Mouse (Mus musculus) cerebellum, adult 2 months (tissue): ENCODE measurements at regions not wholly inside any gene's neighbourhood (a gene's known extent, or its start where the extent isn't known, plus 50 kb on each side); places are given as distances from the start of the nearest gene placed in this dataset.
A peak's percentile ranks its signal among the peaks of the same experiment; 100 is the strongest.

Experiments
- DNase-seq, 2 experiments: peaks; one replicate each; pipeline ENCODE4 v3.0.0; 2021
- H3K27ac ChIP-seq: fragments of 200-500 bp; 2 replicates; pipeline ENCODE4 v1.5.1; 2012; ENCODE audit warnings: low read length, control low read depth, inconsistent platforms; ENCODE audit not compliant: insufficient read depth
- H3K27me3 ChIP-seq: fragments of 200-500 bp; 2 replicates; pipeline ENCODE4 v1.6.1; 2012; ENCODE audit warnings: inconsistent platforms, mild to moderate bottlenecking, low read length, moderate library complexity; ENCODE audit not compliant: control insufficient read depth, insufficient read depth
- H3K4me1 ChIP-seq: fragments of 200-500 bp; 2 replicates; pipeline ENCODE4 v1.6.1; 2011; ENCODE audit warnings: low read length; ENCODE audit not compliant: control insufficient read depth, insufficient read depth
- H3K4me3 ChIP-seq: fragments of 200-500 bp; replicated peaks from 2 replicates; pipeline ENCODE3; 2011; ENCODE audit warnings: mild to moderate bottlenecking, low read depth, low read length, control low read depth; ENCODE audit not compliant: insufficient read depth
- CTCF ChIP-seq: fragments of 200-500 bp; IDR thresholded peaks from 2 replicates; pipeline ENCODE4 v1.5.1; 2011; ENCODE audit warnings: low read depth, mild to moderate bottlenecking, control low read depth, low read length, moderate library complexity, borderline replicate concordance; ENCODE audit not compliant: insufficient read depth
- POLR2A ChIP-seq: fragments of 200-500 bp; IDR thresholded peaks from 2 replicates; pipeline ENCODE4 v1.6.1; 2011; ENCODE audit warnings: low read length, control low read depth, borderline replicate concordance; ENCODE audit not compliant: insufficient read depth
- WGBS: fragments of 180-500 bp; shearing (Covaris S2); methylation state at CpG from one replicate; pipeline ENCODE4 v1.1.7; 2018; 5-methylcytosine and 5-hydroxymethylcytosine counted together

DNA sequence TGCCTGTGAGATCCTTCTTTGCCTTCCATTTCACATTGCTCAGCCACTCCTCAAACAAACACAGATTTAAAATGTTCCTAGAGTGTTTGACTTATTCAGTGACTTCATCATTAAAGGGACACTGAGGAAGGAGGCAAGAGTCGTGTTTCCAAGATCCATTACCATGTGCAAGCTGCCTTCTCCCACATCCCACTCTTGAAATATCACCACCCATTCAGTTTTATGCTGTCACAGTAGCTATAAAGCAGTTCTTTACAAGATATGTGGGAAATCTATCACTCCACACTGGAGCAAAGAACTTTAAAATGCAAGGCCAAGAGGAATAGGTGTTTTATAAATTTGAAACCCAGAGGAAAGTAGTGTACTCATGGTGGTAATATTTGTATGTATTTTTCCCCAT lies 110.2 kb upstream of the Gm12695 start:
- DNase-seq: no peak
- 72% methylated on average over 1 of the region's 1 CpGs for WGBS

DNA sequence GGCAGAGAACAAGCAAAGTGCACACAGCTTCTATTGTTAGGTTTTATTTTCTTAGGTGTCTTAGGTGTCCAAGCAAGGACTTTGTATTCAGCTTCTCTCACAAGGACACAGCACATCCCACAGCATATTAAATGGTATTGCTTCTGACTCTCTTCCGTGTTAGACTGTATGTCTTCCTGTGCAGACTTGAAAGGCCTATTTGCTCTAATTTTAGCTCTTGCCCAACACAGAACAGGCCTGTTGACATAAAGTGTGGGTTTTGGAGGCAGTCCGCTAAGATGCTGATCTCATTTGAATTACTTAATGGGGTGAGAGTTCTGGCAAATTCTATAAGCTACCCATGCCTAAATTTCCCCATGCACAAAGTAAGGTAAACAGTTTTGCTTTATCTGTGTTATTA lies 96.1 kb upstream of the Gm12695 start:
- TF ChIP-seq CTCF (no peak), POLR2A (no peak)
- no peak overlapping the region for H3K4me3 ChIP-seq
- no peak overlapping the region for H3K27ac ChIP-seq
- WGBS: 91% methylated on average over 2 of the region's 2 CpGs
- no peak for DNase-seq
- H3K4me1 ChIP-seq: no peaks in the 10 kb centered on the region
- H3K27me3 ChIP-seq: no peaks in the 10 kb centered on the region

More for the DNA sequence above, 110.2 kb upstream of the Gm12695 start:
- Histone ChIP-seq H3K4me1 (no peaks in the 10 kb centered on the region), H3K4me3 (no peak overlapping the region), H3K27me3 (no peaks in the 10 kb centered on the region), H3K27ac (no peak overlapping the region)
- TF ChIP-seq POLR2A: no peak
- no peak for TF ChIP-seq CTCF

DNA sequence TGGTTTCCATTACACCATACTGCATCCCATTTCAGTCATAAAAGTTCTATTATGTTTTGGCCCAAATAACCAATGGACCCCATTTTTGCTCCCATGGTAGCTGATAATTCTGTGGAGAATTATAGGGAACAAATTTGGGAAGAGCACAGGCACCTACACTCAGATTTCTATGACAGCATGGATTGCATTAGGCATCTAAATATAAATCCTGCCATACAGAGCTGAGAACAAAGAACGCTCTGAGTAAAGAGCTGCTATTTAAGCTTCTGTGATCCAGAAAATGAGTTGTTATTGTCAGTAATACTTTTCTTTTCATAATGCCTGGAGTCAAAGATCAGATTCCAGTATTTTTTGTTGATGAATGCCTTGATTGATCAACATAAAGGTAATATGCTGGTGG lies 93.0 kb upstream of the Gm12695 start:
- no peak for TF ChIP-seq POLR2A
- TF ChIP-seq CTCF: no peak
- Histone ChIP-seq H3K27ac (no peak overlapping the region), H3K4me1 (no peaks in the 10 kb centered on the region), H3K4me3 (no peak overlapping the region), H3K27me3 (no peaks in the 10 kb centered on the region)
- no peak for DNase-seq
- 98% methylated on average over 1 of the region's 1 CpGs for WGBS

DNA sequence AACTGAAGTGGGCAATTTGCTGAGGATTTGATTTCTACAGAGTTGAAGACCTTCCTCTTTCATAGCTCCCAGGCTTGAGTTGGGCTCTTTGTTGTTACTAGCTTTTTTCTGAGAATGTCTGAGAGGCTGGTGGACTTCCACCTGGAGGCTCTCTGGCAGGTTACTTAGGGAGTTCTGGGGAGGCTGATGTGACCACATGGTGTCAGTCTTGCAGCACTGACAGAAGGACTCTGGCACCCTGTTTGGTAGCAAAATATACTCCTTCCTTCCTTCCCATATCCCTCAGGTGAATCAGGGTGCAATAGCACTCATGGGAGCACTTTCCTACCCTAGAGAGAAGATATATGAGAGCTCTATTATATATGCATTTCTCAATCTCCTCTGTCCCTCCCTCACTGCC lies 89.7 kb upstream of the Gm12695 start:
- no peaks in the 10 kb centered on the region for H3K27me3 ChIP-seq
- DNase-seq: no peak
- no peak overlapping the region for H3K27ac ChIP-seq
- peak; percentile 35; the same call in 1 of the 2 replicates for TF ChIP-seq CTCF
- TF ChIP-seq POLR2A: no peak
- no peak overlapping the region for H3K4me3 ChIP-seq
- no peaks in the 10 kb centered on the region for H3K4me1 ChIP-seq

DNA sequence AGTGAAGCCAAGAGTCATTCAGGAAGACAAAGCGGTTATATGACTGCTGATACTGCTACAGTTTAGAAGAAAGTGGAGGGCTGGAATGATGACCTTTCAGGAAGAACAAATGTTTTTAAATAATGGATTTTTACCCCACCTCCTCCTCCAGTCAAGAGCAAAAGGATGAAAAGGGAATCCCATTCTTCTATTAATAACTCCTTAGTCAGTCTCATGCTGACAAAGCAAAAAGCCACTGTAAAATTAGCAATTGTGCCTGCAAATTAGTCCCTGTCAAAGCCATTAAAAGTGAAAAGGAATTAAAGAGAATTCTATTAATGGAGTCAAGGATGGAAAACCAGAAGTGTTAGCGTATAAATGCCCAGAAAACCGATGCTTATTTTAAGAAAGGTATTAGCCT lies 60.2 kb upstream of the Gm12695 start:
- Histone ChIP-seq H3K27me3 (no peaks in the 10 kb centered on the region), H3K4me1 (no peaks in the 10 kb centered on the region), H3K27ac (no peak overlapping the region), H3K4me3 (no peak overlapping the region)
- 69% methylated on average over 3 of the region's 3 CpGs for WGBS
- no peak for DNase-seq
- TF ChIP-seq POLR2A (no peak), CTCF (no peak)
